Mouse (Mus musculus) cerebellum, adult (tissue): ENCODE data around the gene Mknk2.

Source experiments
- ATAC-seq: cut with Nextera tagmentation; 2 replicates; pipeline ENCODE4 v1.9.2; 2017; ENCODE audit warnings: mild to moderate bottlenecking, moderate library complexity, mixed read lengths; ENCODE audit not compliant: insufficient number of reproducible peaks, low FRiP score, low TSS enrichment

The Mknk2 gene

GRCm38 (mm10) chr10:80677942-80678436 lies at the start of gene Mknk2:
Mknk2 (minus strand) TSS chr10:80678112.
- peak; percentile 5; the same call in 1 of the 2 replicates for ATAC-seq

- ATAC-seq = no peak
Measured at GRCm38 (mm10) chr10:80717281-80717680, 39.4 kb upstream of the Mknk2 start.

- no peak for ATAC-seq
Measured at GRCm38 (mm10) chr10:80710834-80711233, 32.9 kb upstream of the Mknk2 start.

- no peak for ATAC-seq
Measured at GRCm38 (mm10) chr10:80705479-80705878, 27.6 kb upstream of the Mknk2 start.

GRCm38 (mm10) chr10:80705033-80705432 lies 27.1 kb upstream of the Mknk2 start:
- no peak for ATAC-seq

GRCm38 (mm10) chr10:80704418-80704817 lies 26.5 kb upstream of the Mknk2 start:
- no peak for ATAC-seq

GRCm38 (mm10) chr10:80703643-80704042 lies 25.7 kb upstream of the Mknk2 start:
- ATAC-seq = no peak

- ATAC-seq = peak; percentile 54
Measured at GRCm38 (mm10) chr10:80702536-80703390, 24.9 kb upstream of the Mknk2 start.

GRCm38 (mm10) chr10:80701721-80702535 lies 24.0 kb upstream of the Mknk2 start, which contains the start of the genes Mob3a and Izumo4:
Mob3a (minus strand) TSS chr10:80701977.
Izumo4 (plus strand) TSS chr10:80702184.
- peak; percentile 84 for ATAC-seq

- ATAC-seq = no peak
Measured at GRCm38 (mm10) chr10:80700732-80701131, 22.8 kb upstream of the Mknk2 start.

- ATAC-seq = no peak
Measured at GRCm38 (mm10) chr10:80700038-80700504, 22.2 kb upstream of the Mknk2 start.

- ATAC-seq = no peak
Measured at GRCm38 (mm10) chr10:80698605-80699004, 20.7 kb upstream of the Mknk2 start.

- ATAC-seq = no peak
Measured at GRCm38 (mm10) chr10:80697812-80698211, 19.9 kb upstream of the Mknk2 start.

GRCm38 (mm10) chr10:80697393-80697787 lies 19.5 kb upstream of the Mknk2 start:
- ATAC-seq = no peak

- ATAC-seq = no peak
Measured at GRCm38 (mm10) chr10:80696502-80697392, 18.8 kb upstream of the Mknk2 start.

GRCm38 (mm10) chr10:80695801-80696501 lies 18.0 kb upstream of the Mknk2 start:
- no peak for ATAC-seq

GRCm38 (mm10) chr10:80695186-80695585 lies 17.3 kb upstream of the Mknk2 start:
- no peak for ATAC-seq

GRCm38 (mm10) chr10:80694159-80694938 lies 16.4 kb upstream of the Mknk2 start:
- no peak for ATAC-seq
